Mouse (Mus musculus) CH12.LX (cell line): Measurements from ENCODE around the gene Jak2.

Experiments used
- BHLHE40 ChIP-seq: IDR thresholded peaks from 2 replicates; pipeline ENCODE4 v1.6.1; 2011; ENCODE audit warnings: mild to moderate bottlenecking, low read depth, low read length, improper control_type of control experiment
- CTCF ChIP-seq, 2 experiments: IDR thresholded peaks in 1 of 2; conservative IDR thresholded peaks in 1 of 2; 2 replicates each; pipeline ENCODE4 v1.5.1; 2011 to 2012; ENCODE audit warnings: low read depth in 2 of 2, low read length in 2 of 2, improper control_type of control experiment in 1 of 2, inconsistent platforms in 1 of 2, mild to moderate bottlenecking in 1 of 2, moderate library complexity in 1 of 2
- EP300 ChIP-seq: IDR thresholded peaks from 2 replicates; pipeline ENCODE4 v1.6.1; 2011; ENCODE audit warnings: low read length, improper control_type of control experiment
- HCFC1 ChIP-seq: IDR thresholded peaks from 2 replicates; pipeline ENCODE4 v1.6.1; 2012; ENCODE audit warnings: low read depth, mild to moderate bottlenecking, inconsistent platforms, low read length, improper control_type of control experiment
- KAT2A ChIP-seq: IDR thresholded peaks from 2 replicates; pipeline ENCODE4 v1.6.1; 2012; ENCODE audit warnings: low read length, improper control_type of control experiment, inconsistent platforms; ENCODE audit not compliant: insufficient replicate concordance
- MAX ChIP-seq: IDR thresholded peaks from 2 replicates; pipeline ENCODE4 v1.6.1; 2011; ENCODE audit warnings: low read length, improper control_type of control experiment
- MEF2A ChIP-seq: IDR thresholded peaks from 2 replicates; pipeline ENCODE4 v1.6.1; 2014; ENCODE audit warnings: low read depth, mild to moderate bottlenecking, inconsistent platforms, low read length, improper control_type of control experiment, borderline replicate concordance
- NELFE ChIP-seq: IDR thresholded peaks from 2 replicates; pipeline ENCODE4 v1.6.1; 2011; ENCODE audit warnings: low read depth, low read length, improper control_type of control experiment
- POLR2A ChIP-seq: IDR thresholded peaks from 2 replicates; pipeline ENCODE4 v1.6.1; 2011; ENCODE audit warnings: low read depth, mild to moderate bottlenecking, improper control_type of control experiment, low read length
- POLR2AphosphoS2 ChIP-seq: IDR thresholded peaks from 2 replicates; pipeline ENCODE4 v1.6.1; 2011; ENCODE audit warnings: low read depth, low read length, improper control_type of control experiment
- ZNF384 ChIP-seq: IDR thresholded peaks from 2 replicates; pipeline ENCODE4 v1.6.1; 2012; ENCODE audit warnings: low read depth, low read length, improper control_type of control experiment, inconsistent platforms

- TF ChIP-seq ZNF384 (peak; percentile 4; the same call in 1 of the 2 replicates), EP300 (no peak), CTCF (conservative IDR thresholded peaks at IDR 0.05 in 1 of 2, IDR thresholded peaks at IDR 0.05 in 1 of 2; ENCODE audit: low read depth in 2 of 2, low read length in 2 of 2) (peak; percentile 87 to 95), POLR2A (no peak), MAX (no peak), HCFC1 (no peak; the same call in 1 of the 2 replicates), KAT2A (no peak), POLR2AphosphoS2 (no peak), NELFE (no peak; the same call in 1 of the 2 replicates), BHLHE40 (no peak), MEF2A (no peak; the same call in 1 of the 2 replicates)
These were observed 103.6 kb downstream of the Jak2 start for GRCm38 (mm10) chr19:29354895-29355877.
